Mouse (Mus musculus) stomach, postnatal 0 days (tissue): ENCODE measurements around the gene St5. TPM values are rescaled to one million over a fixed set of nuclear protein-coding genes. Genes with fewer than 3 reads are reported as not detected.
A peak's percentile ranks its signal among the peaks of the same experiment; 100 is the strongest.

Source experiments
- ATAC-seq: fragments of 200-750 bp; cut with Nextera tagmentation; 2 replicates; pipeline ENCODE4 v1.8.0; 2017; ENCODE audit not compliant: low FRiP score, low TSS enrichment
- DNase-seq: peaks from one replicate; pipeline ENCODE4 v3.0.0-alpha.2; 2016; ENCODE audit warnings: low spot score
- H3K27ac ChIP-seq: fragments of 300-500 bp; sonication (generic); replicated peaks from 2 replicates; pipeline ENCODE4 v1.5.1; 2014; ENCODE audit warnings: mild to moderate bottlenecking, control low read depth
- H3K27me3 ChIP-seq: fragments of 300-500 bp; sonication (generic); 2 replicates; pipeline ENCODE4 v1.6.1; 2014; ENCODE audit warnings: low read length; ENCODE audit not compliant: control insufficient read depth, insufficient read depth
- H3K36me3 ChIP-seq: fragments of 300-500 bp; sonication (generic); 2 replicates; pipeline ENCODE4 v1.6.1; 2014; ENCODE audit warnings: low read length, mixed read lengths; ENCODE audit not compliant: control insufficient read depth, insufficient read depth
- H3K4me1 ChIP-seq: fragments of 300-500 bp; sonication (generic); replicated peaks from 2 replicates; pipeline ENCODE4 v1.6.1; 2014; ENCODE audit warnings: antibody characterized with exemption; ENCODE audit not compliant: control insufficient read depth, insufficient read depth
- H3K4me2 ChIP-seq: fragments of 300-500 bp; sonication (generic); replicated peaks from 2 replicates; pipeline ENCODE4 v1.6.1; 2014; ENCODE audit warnings: low read depth, mild to moderate bottlenecking, control low read depth, moderate library complexity
- H3K4me3 ChIP-seq: fragments of 300-500 bp; sonication (generic); 2 replicates; pipeline ENCODE4 v1.5.1; 2014; ENCODE audit warnings: low read depth, low read length, control low read depth
- H3K9ac ChIP-seq: fragments of 300-500 bp; sonication (generic); 2 replicates; pipeline ENCODE4 v1.6.1; 2014; ENCODE audit warnings: mild to moderate bottlenecking, low read length, control low read depth, mixed read lengths
- H3K9me3 ChIP-seq: fragments of 300-500 bp; sonication (generic); 2 replicates; pipeline ENCODE4 v1.6.1; 2016; ENCODE audit warnings: low read length; ENCODE audit not compliant: control insufficient read depth
- CTCF ChIP-seq: IDR thresholded peaks from 2 replicates; pipeline ENCODE4 v1.5.1; 2016; ENCODE audit warnings: antibody characterized with exemption, low read depth, mild to moderate bottlenecking, moderate library complexity
- EP300 ChIP-seq: optimal IDR thresholded peaks from 2 replicates; pipeline ENCODE3; 2016; ENCODE audit warnings: antibody characterized with exemption
- WGBS: fragments of 180-500 bp; shearing (Covaris S2); extraction: QIAGEN DNeasy Blood & Tissue Kit; methylation state at CpG from one replicate; pipeline ENCODE4 v1.1.7; 2014; 5-methylcytosine and 5-hydroxymethylcytosine counted together
- polyA plus RNA-seq: library from polyadenylated mRNA; unstranded; fragments of >200 nt; fragmentation: Nextera tagmentation; extraction: Ambion mirVana; gene quantifications from 2 replicates; pipeline ENCODE4 v1.2.1, GENCODE M21; 2015

St5 gene
- polyA plus RNA-seq, 1 experiment from 2014 or later = 35.6 TPM

- Histone ChIP-seq H3K36me3 (no peaks in the 10 kb centered on the region), H3K27me3 (no peaks in the 10 kb centered on the region), H3K9ac (no peak overlapping the region), H3K27ac (0 out of 2 replicates have a peak overlapping the region, but pooled peaks have one; percentile 5), H3K4me3 (no peak overlapping the region), H3K9me3 (no peaks in the 10 kb centered on the region), H3K4me1 (peaks cover 5% of the 10 kb centered on the region; the same call in 1 of the 2 replicates), H3K4me2 (no peak overlapping the region)
- no peak for TF ChIP-seq EP300
- TF ChIP-seq CTCF = no peak
- ATAC-seq (no peak), DNase-seq (no peak)
- WGBS = 3% methylated on average over 1 of the region's 1 CpGs
Measured at GRCm38 (mm10) chr7:109641963-109642362, 61.4 kb downstream of the St5 start.

DNA sequence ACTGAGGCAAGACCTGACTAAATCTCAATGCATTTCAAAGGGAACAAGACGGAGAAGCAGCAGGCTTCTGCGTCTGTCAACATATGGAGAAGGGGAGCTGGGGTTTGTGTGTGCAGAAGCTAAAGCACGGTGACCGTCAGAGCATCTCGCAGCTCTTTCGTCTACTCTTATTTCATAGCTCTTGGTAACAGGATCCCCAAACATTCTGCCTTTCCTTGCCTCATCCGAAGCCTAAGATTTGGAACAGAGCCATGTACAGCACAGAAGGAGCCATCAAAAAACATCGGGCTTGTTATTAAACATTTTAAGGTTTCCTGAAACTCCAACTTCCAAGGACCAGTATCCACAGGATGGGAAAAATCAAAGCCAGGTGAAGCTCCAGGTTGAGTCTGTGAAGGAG is 62.3 kb downstream of the St5 start:
- WGBS = 64% methylated on average over 8 of the region's 8 CpGs
- DNase-seq = no peak
- no peak overlapping the region for H3K27ac ChIP-seq

DNA sequence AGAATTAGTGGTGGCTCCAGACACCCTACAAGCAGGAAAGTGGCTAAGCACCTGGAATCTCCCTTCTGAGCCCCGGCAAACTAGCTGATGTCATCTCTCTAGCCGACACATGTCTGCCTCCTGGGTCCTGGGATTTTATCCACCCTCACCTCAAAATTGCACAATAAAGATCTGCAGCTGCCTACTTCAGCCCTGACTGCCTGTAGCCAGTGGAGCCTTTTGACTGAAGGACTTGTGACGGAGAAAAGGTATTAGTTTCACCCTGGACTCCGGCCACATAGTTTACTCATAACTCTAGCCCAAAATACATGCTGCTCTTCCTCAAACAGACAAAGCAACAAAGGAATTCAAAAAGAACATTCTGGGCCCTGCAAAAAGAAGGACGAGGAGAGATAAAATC is 66.0 kb downstream of the St5 start:
- no peak for ATAC-seq

More for the DNA sequence above, 62.3 kb downstream of the St5 start:
- Histone ChIP-seq H3K9ac (no peak overlapping the region), H3K4me1 (peaks cover 5% of the 10 kb centered on the region; the same call in 1 of the 2 replicates), H3K4me3 (no peak overlapping the region), H3K27me3 (no peaks in the 10 kb centered on the region), H3K9me3 (no peaks in the 10 kb centered on the region), H3K4me2 (no peak overlapping the region), H3K36me3 (no peaks in the 10 kb centered on the region)
- no peak for ATAC-seq
- no peak for TF ChIP-seq EP300
- TF ChIP-seq CTCF = no peak

GRCm38 (mm10) chr7:109636086-109636792 is 67.2 kb downstream of the St5 start:
- 71% methylated on average over 8 of the region's 8 CpGs for WGBS
- H3K36me3 ChIP-seq = no peaks in the 10 kb centered on the region
- no peak overlapping the region for H3K9ac ChIP-seq
- H3K4me3 ChIP-seq = no peak overlapping the region
- H3K4me2 ChIP-seq = no peak overlapping the region
- no peaks in the 10 kb centered on the region for H3K27me3 ChIP-seq
- no peak for DNase-seq
- H3K27ac ChIP-seq = no peak overlapping the region; the same call in 1 of the 2 replicates
- no peak for TF ChIP-seq EP300
- no peak for TF ChIP-seq CTCF
- no peaks in the 10 kb centered on the region for H3K9me3 ChIP-seq
- no peak for ATAC-seq
- no peaks in the 10 kb centered on the region for H3K4me1 ChIP-seq

More for the DNA sequence above, 66.0 kb downstream of the St5 start:
- H3K4me1 ChIP-seq = peaks cover under 1% of the 10 kb centered on the region; the same call in 1 of the 2 replicates
- H3K9me3 ChIP-seq = no peaks in the 10 kb centered on the region
- TF ChIP-seq EP300 (no peak), CTCF (no peak)
- no peaks in the 10 kb centered on the region for H3K36me3 ChIP-seq
- no peak overlapping the region for H3K27ac ChIP-seq
- H3K4me2 ChIP-seq = no peak overlapping the region
- no peak for DNase-seq
- 42% methylated on average over 5 of the region's 5 CpGs for WGBS
- H3K27me3 ChIP-seq = no peaks in the 10 kb centered on the region
- no peak overlapping the region for H3K4me3 ChIP-seq
- H3K9ac ChIP-seq = no peak overlapping the region

DNA sequence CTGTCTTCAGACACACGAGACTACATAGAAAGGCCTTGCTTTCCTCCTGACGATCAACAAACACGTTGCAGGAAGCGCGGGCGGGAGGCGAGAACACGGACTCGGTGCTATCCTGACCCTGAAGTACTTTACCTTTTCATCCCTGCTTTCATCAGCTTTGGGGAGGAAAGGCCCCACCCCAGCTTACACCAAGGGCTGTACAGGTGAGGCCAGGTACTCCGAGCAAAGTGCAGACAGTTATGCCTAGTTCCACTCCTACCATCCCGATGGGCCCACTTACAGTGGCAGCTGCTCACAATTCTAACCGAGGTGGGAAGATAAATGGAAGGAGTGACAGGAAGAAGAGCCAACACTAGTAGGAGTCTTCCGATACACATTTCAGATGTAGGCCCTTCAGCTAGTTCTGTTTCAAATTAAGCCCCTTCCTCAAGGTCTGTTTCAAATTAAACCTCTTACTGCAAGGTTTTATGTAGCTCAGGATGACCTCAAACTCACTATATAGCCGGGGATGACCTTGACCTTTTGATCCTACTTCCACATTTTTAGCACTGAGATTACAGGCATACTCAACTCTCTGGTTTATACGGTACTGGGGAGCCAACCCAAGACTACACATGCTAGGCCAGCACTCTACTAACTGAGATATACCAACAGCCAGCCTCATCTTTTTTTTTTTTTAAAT is 69.9 kb downstream of the St5 start:
- no peak for TF ChIP-seq CTCF
- Histone ChIP-seq H3K9ac (no peak overlapping the region), H3K36me3 (no peaks in the 10 kb centered on the region), H3K4me3 (no peak overlapping the region), H3K9me3 (no peaks in the 10 kb centered on the region), H3K27me3 (no peaks in the 10 kb centered on the region), H3K4me2 (no peak overlapping the region), H3K4me1 (peaks cover 3% of the 10 kb centered on the region; the same call in 1 of the 2 replicates), H3K27ac (no peak overlapping the region)
- 70% methylated on average over 15 of the region's 15 CpGs for WGBS
- no peak for DNase-seq
- no peak for ATAC-seq

GRCm38 (mm10) chr7:109631330-109631729 is 72.1 kb downstream of the St5 start:
- Histone ChIP-seq H3K4me2 (no peak overlapping the region), H3K4me1 (peaks cover 3% of the 10 kb centered on the region; the same call in 1 of the 2 replicates), H3K27me3 (no peaks in the 10 kb centered on the region), H3K4me3 (no peak overlapping the region), H3K9me3 (no peaks in the 10 kb centered on the region), H3K36me3 (no peaks in the 10 kb centered on the region), H3K9ac (no peak overlapping the region), H3K27ac (no peak overlapping the region)
- ATAC-seq = no peak
- no peak for TF ChIP-seq CTCF
- TF ChIP-seq EP300 = no peak
- WGBS = 72% methylated on average over 6 of the region's 6 CpGs
- DNase-seq = no peak
